Mouse (Mus musculus) intestine, embryonic 15.5 days (tissue): Measurements from ENCODE around the gene Stoml1. TPM values are rescaled to one million over a fixed set of nuclear protein-coding genes. Genes with fewer than 3 reads are reported as not detected.

Source experiments
- ATAC-seq: fragments of 200-750 bp; cut with Nextera tagmentation; 2 replicates; pipeline ENCODE4 v1.8.0; 2017; ENCODE audit warnings: moderate TSS enrichment, moderate library complexity
- H3K27ac ChIP-seq: fragments of 300-500 bp; sonication (generic); 2 replicates; pipeline ENCODE4 v1.5.1; 2015; ENCODE audit warnings: mild to moderate bottlenecking, inconsistent platforms
- H3K27me3 ChIP-seq: fragments of 300-500 bp; sonication (generic); replicated peaks from 2 replicates; pipeline ENCODE4 v1.6.1; 2015; ENCODE audit warnings: inconsistent platforms
- H3K36me3 ChIP-seq: fragments of 300-500 bp; sonication (generic); 2 replicates; pipeline ENCODE4 v1.6.1; 2015; ENCODE audit warnings: inconsistent platforms
- H3K4me1 ChIP-seq: fragments of 300-500 bp; sonication (generic); replicated peaks from 2 replicates; pipeline ENCODE4 v1.6.1; 2015; ENCODE audit warnings: inconsistent platforms
- H3K4me2 ChIP-seq: fragments of 300-500 bp; sonication (generic); replicated peaks from 2 replicates; pipeline ENCODE4 v1.6.1; 2015; ENCODE audit warnings: mild to moderate bottlenecking, inconsistent platforms
- H3K4me3 ChIP-seq: fragments of 300-500 bp; sonication (generic); replicated peaks from 2 replicates; pipeline ENCODE4 v1.5.1; 2015; ENCODE audit warnings: inconsistent platforms
- H3K9ac ChIP-seq: fragments of 300-500 bp; sonication (generic); 2 replicates; pipeline ENCODE4 v1.6.1; 2015; ENCODE audit warnings: inconsistent platforms
- H3K9me3 ChIP-seq: fragments of 300-500 bp; sonication (generic); 2 replicates; pipeline ENCODE4 v1.6.1; 2016; ENCODE audit warnings: inconsistent platforms
- WGBS: fragments of 180-500 bp; shearing (Covaris S2); methylation state at CpG from one replicate; pipeline ENCODE4 v1.1.7; 2015; 5-methylcytosine and 5-hydroxymethylcytosine counted together
- polyA plus RNA-seq: library from polyadenylated mRNA; unstranded; fragments of >200 nt; fragmentation: Nextera tagmentation; extraction: Ambion mirVana; gene quantifications from 2 replicates; pipeline ENCODE4 v1.2.1, GENCODE M21; 2015

The Stoml1 gene
- 21.3 and 21.4 TPM in 2 replicates for polyA plus RNA-seq

DNA sequence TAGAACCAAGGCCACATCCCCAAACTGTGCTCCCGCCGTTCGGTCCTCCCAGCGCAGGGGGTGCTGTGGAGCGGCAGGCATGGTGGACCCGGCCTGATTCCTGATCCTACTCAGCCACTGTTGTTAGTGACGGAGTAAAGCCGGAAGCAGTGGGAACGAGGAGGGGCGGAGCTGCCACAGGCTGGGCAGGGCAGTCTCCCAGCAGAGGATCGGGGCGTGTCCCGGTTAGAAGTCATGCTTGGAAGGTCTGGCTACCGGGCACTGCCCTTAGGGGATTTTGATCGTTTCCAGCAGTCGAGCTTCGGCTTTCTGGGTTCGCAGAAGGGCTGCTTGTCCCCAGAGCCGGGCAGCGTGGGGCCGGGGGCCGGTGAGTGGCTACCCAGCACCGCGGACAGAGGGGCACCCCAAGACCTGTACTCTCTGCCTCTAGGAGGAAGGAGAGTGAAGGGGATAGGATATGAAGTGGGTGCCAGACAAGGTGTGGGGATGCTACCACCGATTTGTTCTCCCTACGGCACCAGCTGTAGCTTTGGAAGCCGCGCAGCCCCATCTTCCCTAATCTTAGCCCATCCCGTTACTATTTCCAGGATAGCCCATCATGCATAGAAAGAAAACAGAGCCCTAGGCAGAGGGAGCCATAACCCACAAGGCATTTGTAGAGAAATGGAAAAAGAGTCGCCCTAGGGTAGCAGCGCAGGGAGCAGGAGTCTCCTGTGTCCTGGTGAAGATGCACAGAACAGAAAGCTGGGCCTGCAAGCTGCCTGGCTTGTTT, at the start of gene Stoml1:
Gene Stoml1, plus strand, starts transcription at position 132 of the 772 bp plus-strand sequence.
- H3K9me3 ChIP-seq: no peaks in the 10 kb centered on the region
- peak within 1 kb of the TSS; percentile 72 for H3K9ac ChIP-seq
- peak; percentile 97 for ATAC-seq
- H3K27me3 ChIP-seq: no peaks in the 10 kb centered on the region
- H3K4me3 ChIP-seq: peak within 1 kb of the TSS; percentile 67
- peak within 1 kb of the TSS; percentile 83 for H3K4me2 ChIP-seq
- H3K27ac ChIP-seq: peak within 1 kb of the TSS; percentile 61
- no peaks in the 10 kb centered on the region for H3K36me3 ChIP-seq
- under 1% methylated on average over 31 of the region's 31 CpGs for WGBS
- peaks cover 13% of the 10 kb centered on the region for H3K4me1 ChIP-seq

DNA sequence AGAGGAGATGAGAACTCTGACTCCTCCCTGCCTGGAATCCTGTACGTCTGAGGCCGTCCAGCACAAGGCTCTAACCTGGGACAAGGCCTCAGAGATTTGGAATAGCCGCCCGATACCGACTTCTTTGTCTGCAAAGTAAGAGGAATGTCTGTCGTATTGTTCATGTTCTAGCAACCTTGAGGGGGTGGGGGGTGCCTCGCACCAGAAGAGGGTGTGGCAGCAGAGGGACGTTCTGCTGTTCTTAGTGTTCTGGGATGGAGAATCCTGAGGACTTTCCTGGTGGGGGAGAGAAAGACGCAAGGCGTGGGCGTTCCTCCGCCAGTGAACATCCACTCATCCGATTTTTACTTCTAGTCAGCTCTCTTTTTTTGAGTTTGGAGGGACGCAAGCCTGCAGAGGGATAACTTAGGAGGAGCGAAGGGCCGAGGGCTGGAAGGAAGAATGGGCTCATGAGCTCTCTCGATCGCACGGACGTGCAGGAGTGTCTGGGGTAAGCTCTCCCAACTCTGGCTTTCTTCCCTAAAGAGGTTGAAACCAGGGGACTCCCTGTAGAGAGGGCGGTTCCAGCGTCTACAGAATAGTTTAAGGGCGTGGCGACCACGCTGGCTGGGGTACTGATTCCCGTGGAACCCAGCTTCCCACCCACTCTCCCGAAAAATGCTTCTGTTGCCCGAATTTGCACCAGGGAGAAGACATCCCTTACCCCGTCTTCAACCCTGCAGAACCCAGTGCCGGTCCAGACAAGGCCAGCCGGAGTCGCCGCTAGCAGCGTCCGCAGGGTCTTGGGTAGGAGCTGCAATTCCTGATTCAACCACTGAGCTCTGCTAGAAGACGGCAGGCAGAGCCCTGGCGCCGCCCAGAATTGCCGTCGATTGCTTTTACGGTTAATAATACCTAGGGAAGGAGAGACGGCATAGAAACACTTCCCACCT, 49.2 kb upstream of the Stoml1 start, which contains the start of the genes Islr and Islr2:
Gene Islr, minus strand, starts transcription at position 791 of the 932 bp plus-strand sequence.
Gene Islr2, minus strand, starts transcription at position 804 of the 932 bp plus-strand sequence.
- Histone ChIP-seq H3K4me1 (peaks cover 23% of the 10 kb centered on the region), H3K4me2 (peak within 1 kb of the TSS; percentile 64), H3K36me3 (no peaks in the 10 kb centered on the region), H3K27me3 (peaks cover 53% of the 10 kb centered on the region), H3K9ac (peak within 1 kb of the TSS; percentile 37; the same call in 1 of the 2 replicates), H3K4me3 (peak within 1 kb of the TSS; percentile 36), H3K27ac (no peak within 1 kb of the TSS), H3K9me3 (no peaks in the 10 kb centered on the region)
- WGBS: 3% methylated on average over 42 of the region's 42 CpGs
- peak; percentile 90 for ATAC-seq

DNA sequence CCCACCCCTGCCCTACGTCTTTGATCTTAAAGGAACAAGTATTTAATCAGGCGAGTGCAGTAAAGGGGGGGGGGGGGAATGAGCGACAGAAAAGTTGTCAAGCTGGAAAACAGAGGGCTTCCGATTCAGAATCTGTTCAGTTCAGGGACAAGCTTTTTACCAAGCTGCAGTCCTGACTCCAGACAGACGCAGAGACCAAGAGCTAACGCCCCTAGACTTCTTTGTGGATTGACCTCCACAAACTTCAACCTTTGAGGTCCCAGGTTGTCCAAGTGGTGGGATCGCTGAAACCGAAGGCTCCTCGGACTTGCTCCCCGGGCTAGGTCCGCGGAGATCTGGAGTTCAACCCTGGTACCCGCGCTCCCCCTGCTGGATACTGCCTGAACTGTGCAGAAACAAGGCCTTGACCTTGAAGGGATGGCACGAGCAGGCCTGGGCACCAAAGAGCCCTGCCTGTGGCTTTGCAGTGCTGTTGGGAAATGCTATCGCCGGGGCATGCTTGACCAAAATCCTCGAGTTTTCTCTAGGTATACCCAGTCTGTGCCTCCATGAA, 48.4 kb upstream of the Stoml1 start:
- ATAC-seq: peak; percentile 87
- peaks cover 46% of the 10 kb centered on the region for H3K27me3 ChIP-seq
- H3K4me2 ChIP-seq: peak overlapping the region; percentile 64
- no peaks in the 10 kb centered on the region for H3K36me3 ChIP-seq
- WGBS: 3% methylated on average over 18 of the region's 18 CpGs
- H3K4me1 ChIP-seq: peaks cover 16% of the 10 kb centered on the region; the same call in 1 of the 2 replicates
- peak overlapping the region; percentile 37; the same call in 1 of the 2 replicates for H3K9ac ChIP-seq
- no peaks in the 10 kb centered on the region for H3K9me3 ChIP-seq
- no peak overlapping the region for H3K27ac ChIP-seq
- peak overlapping the region; percentile 36 for H3K4me3 ChIP-seq

DNA sequence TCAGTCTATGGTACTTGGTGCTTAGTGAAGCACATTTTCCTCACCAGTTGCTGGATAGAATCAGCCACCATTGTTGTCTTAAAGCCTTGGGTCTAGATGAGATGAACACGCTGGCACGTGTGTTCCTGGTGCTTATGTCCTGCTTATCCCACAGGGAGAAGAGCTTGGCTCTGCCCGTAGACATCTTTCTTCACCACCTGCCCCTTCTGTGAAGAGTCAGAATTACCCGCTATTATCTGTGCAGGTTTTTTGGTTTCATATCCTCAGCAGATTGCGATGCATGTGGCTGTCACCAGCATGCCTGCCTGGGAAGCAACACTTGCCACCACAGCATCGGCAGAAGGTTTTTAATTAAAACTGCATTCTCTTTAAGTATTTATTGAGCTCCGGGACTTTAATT, 47.0 kb upstream of the Stoml1 start:
- WGBS: 86% methylated on average over 7 of the region's 7 CpGs

DNA sequence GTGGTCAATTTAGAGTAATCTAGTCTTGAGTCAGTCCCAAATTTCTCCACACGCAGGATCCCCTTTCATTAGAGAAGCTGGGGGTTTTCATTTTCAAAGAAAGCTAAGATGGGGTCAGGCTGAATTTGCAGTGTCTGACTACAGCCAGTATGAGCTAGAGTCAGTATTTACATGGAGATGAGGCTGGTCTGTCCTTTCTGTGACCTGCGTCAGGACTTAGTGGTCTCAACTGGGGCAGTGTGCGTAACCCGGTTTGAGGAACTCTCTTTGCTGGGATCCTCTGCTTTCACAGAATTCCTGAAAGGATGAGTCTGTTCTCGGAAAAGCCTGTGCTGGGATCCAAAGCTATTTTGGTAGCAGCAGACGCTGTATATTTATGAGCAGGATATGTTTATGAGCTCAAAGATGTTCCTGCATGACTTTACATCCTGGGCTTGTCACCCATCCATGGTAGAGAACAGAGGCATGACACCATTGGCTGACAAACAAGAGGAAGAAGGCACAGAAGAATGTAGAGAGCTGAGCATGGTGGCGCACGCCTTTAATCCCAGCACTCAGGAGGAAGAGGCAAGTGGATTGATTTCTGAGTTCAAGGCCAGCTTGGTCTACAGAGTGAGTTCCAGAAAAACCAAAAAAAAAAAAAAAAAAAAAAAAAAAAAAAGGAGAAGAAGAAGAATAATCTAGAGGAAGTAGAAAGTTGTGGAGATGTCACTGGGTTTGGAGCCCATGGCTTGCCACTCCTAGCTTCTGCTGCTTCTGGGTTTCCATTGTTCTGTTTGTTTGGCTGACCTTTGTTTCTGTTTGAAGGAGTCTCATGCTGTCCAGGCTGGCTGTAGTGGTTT, 43.3 kb upstream of the Stoml1 start:
- no peaks in the 10 kb centered on the region for H3K9me3 ChIP-seq
- no peak overlapping the region for H3K9ac ChIP-seq
- no peak overlapping the region for H3K4me2 ChIP-seq
- H3K27ac ChIP-seq: no peak overlapping the region
- no peak overlapping the region for H3K4me3 ChIP-seq
- WGBS: 66% methylated on average over 8 of the region's 8 CpGs
- H3K36me3 ChIP-seq: no peaks in the 10 kb centered on the region
- H3K27me3 ChIP-seq: no peaks in the 10 kb centered on the region; the same call in 1 of the 2 replicates
- peaks cover 11% of the 10 kb centered on the region for H3K4me1 ChIP-seq
- no peak for ATAC-seq

More for the DNA sequence above, 47.0 kb upstream of the Stoml1 start:
- H3K4me1 ChIP-seq: peaks cover 14% of the 10 kb centered on the region; the same call in 1 of the 2 replicates
- no peaks in the 10 kb centered on the region for H3K36me3 ChIP-seq
- H3K9me3 ChIP-seq: no peaks in the 10 kb centered on the region
- H3K9ac ChIP-seq: no peak overlapping the region
- no peak for ATAC-seq
- H3K4me3 ChIP-seq: no peak overlapping the region
- no peak overlapping the region for H3K27ac ChIP-seq
- H3K27me3 ChIP-seq: peaks cover 31% of the 10 kb centered on the region
- no peak overlapping the region for H3K4me2 ChIP-seq

DNA sequence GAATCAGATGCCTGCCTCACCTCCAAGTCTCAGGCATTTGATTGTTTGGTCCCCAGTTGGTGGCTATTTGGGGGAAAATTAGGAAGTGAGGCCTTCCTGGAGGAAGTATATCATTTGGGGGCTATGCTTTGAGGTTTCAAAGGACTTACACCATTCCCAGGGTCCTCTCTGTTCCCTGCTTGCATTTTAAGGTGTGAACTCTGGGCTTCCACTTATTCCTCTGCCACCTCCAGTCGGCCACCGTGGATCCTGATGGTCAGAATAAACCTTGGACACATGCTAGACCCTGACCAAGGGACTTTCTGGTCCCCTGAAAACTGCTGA, 42.7 kb upstream of the Stoml1 start:
- no peak overlapping the region for H3K9ac ChIP-seq
- H3K4me1 ChIP-seq: peaks cover 15% of the 10 kb centered on the region
- H3K27me3 ChIP-seq: no peaks in the 10 kb centered on the region; the same call in 1 of the 2 replicates
- no peak overlapping the region for H3K4me2 ChIP-seq
- no peak overlapping the region for H3K4me3 ChIP-seq
- H3K27ac ChIP-seq: no peak overlapping the region
- 88% methylated on average over 2 of the region's 2 CpGs for WGBS
- H3K36me3 ChIP-seq: no peaks in the 10 kb centered on the region
- ATAC-seq: no peak
- H3K9me3 ChIP-seq: no peaks in the 10 kb centered on the region

DNA sequence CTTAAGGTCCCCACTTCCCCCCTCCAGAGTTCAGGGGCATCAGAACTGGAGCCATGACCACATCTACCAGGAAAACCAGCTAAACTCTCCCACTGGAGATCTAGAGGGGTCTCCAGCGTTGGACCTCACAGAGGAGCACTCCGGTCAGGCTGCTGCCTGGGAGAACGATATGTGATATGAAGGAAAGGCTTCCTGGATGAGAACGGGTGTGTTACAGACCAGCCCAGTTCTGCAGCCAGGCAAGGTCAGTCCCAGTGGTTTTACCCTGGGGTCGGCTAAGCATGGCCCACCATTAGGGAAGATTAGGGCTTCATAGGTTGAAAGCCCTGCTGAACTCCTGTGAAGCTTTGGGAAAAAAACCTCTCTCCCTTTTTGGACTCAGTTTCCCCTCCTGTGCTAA, 39.6 kb upstream of the Stoml1 start:
- Histone ChIP-seq H3K4me3 (no peak overlapping the region), H3K27me3 (no peaks in the 10 kb centered on the region), H3K27ac (no peak overlapping the region), H3K9ac (no peak overlapping the region), H3K4me1 (peaks cover 15% of the 10 kb centered on the region), H3K9me3 (no peaks in the 10 kb centered on the region), H3K4me2 (no peak overlapping the region), H3K36me3 (no peaks in the 10 kb centered on the region)
- ATAC-seq: no peak
- WGBS: 60% methylated on average over 5 of the region's 5 CpGs

DNA sequence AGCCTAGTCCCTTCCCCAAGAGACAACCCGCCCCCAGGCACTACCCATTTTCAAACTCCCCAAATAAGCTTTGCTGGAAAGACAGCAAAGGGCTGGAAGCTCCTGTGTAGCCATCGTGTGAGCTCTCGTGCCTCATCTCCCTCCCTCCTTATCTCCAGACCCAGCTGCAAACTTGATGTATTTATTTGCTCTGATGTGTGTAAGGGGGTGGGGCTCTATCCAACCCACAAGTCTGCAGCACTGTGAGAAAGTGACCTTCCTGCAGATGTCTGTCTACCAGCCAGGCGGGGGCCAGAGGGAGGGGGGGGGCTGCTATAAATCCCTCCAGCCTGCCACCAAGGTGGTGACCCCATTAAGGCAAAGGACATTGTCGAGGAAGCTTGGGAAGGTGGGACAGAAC, 39.1 kb upstream of the Stoml1 start:
- H3K4me2 ChIP-seq: no peak overlapping the region

DNA sequence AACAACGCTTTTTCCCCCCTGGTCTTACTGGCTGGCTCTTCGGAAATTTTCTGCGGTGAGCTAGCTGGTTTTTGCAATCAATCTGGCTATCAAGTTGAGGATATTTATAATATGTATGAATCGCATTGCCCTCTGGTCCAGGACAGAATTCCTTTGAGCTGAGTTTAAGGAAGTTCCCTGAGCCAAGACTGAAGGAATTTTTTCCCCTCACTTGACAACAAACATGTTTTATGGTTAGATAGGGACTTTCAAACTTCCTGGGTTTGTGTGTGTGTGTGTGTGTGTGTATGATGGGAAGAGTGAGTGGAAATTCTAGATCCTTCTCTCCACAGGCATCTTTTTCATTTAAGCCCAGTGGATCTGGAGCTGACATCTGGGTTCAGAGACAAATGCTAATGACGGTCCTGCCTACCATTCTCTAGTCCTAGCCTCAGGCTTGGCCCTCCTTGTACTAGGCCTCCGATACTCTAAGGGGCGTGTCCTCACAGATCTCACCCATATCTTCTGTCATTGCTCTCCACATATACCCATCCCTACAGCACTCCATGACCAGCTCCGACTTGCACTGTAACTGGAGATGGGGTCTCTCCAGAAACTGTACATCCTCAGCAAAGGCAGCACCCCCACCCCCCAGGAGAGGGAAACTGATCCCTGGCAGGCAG, 38.3 kb upstream of the Stoml1 start:
- Histone ChIP-seq H3K4me3 (no peak overlapping the region), H3K27me3 (no peaks in the 10 kb centered on the region), H3K4me1 (peaks cover 15% of the 10 kb centered on the region), H3K27ac (no peak overlapping the region), H3K4me2 (no peak overlapping the region), H3K9me3 (no peaks in the 10 kb centered on the region), H3K36me3 (no peaks in the 10 kb centered on the region), H3K9ac (no peak overlapping the region)
- ATAC-seq: no peak
- WGBS: 43% methylated on average over 8 of the region's 8 CpGs

More for the DNA sequence above, 39.1 kb upstream of the Stoml1 start:
- peak; percentile 82 for ATAC-seq
- Histone ChIP-seq H3K9ac (no peak overlapping the region), H3K9me3 (no peaks in the 10 kb centered on the region), H3K4me3 (no peak overlapping the region), H3K27me3 (no peaks in the 10 kb centered on the region), H3K27ac (no peak overlapping the region), H3K36me3 (no peaks in the 10 kb centered on the region), H3K4me1 (peaks cover 15% of the 10 kb centered on the region)
- WGBS: 15% methylated on average over 5 of the region's 5 CpGs

DNA sequence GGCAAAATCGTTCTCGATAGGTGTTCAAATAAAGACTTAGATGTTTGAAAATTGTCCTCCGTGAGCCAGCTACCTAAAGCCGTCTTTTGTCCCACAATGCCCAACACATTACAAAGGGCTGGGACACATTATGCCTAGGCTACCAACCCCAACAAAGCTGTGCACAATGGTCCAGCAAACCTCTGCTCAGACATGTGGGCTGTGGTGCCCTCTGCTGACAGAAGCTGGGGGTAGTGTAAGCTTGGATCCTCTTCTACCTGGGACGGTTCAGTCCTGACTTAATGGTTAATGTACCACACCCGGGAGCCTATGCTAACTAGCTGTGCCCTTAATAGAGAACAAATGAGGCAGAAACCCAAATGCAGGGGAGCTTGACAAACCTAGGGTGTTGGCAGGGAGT, 36.6 kb upstream of the Stoml1 start:
- no peak overlapping the region for H3K4me3 ChIP-seq
- H3K36me3 ChIP-seq: 0 out of 2 replicates have a peak, but pooled peaks cover 5% of the 10 kb centered on the region
- H3K9ac ChIP-seq: no peak overlapping the region
- H3K27ac ChIP-seq: no peak overlapping the region
- 60% methylated on average over 6 of the region's 6 CpGs for WGBS
- no peaks in the 10 kb centered on the region for H3K27me3 ChIP-seq
- ATAC-seq: no peak
- H3K9me3 ChIP-seq: no peaks in the 10 kb centered on the region
- no peak overlapping the region for H3K4me2 ChIP-seq
- H3K4me1 ChIP-seq: peaks cover 15% of the 10 kb centered on the region

DNA sequence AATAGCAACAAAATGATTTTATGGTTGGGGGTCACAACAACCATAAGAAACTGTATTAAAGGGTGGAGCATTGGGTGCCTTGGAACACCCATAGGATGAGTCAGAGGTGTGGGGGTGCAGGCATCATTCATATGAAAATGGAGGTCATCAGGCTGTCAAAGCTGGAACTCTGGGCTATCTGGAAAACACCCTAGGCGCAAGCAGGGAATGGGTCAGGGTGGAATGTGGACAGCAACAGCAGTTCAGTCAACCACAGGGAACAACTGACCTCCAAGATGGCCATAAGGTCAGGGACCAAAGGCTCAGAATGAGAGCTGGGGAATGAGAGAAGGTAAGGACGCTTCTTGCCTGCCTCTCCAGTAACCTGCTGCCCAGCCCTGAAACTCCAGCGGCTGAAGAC, 34.4 kb upstream of the Stoml1 start:
- H3K9ac ChIP-seq: no peak overlapping the region
- no peak overlapping the region for H3K4me2 ChIP-seq
- WGBS: 85% methylated on average over 3 of the region's 3 CpGs
- no peak overlapping the region for H3K4me3 ChIP-seq
- no peak for ATAC-seq
- no peaks in the 10 kb centered on the region for H3K27me3 ChIP-seq
- no peaks in the 10 kb centered on the region for H3K9me3 ChIP-seq
- H3K4me1 ChIP-seq: peaks cover 13% of the 10 kb centered on the region
- H3K36me3 ChIP-seq: peaks cover 8% of the 10 kb centered on the region
- H3K27ac ChIP-seq: no peak overlapping the region
